Mouse (Mus musculus) urinary bladder, postnatal 10 days (tissue): Measurements from ENCODE around the gene 5730480H06Rik.

Experiments used
- DNase-seq: peaks from one replicate; pipeline ENCODE4 v3.0.0; 2022; ENCODE audit warnings: low spot score

5730480H06Rik gene

DNA sequence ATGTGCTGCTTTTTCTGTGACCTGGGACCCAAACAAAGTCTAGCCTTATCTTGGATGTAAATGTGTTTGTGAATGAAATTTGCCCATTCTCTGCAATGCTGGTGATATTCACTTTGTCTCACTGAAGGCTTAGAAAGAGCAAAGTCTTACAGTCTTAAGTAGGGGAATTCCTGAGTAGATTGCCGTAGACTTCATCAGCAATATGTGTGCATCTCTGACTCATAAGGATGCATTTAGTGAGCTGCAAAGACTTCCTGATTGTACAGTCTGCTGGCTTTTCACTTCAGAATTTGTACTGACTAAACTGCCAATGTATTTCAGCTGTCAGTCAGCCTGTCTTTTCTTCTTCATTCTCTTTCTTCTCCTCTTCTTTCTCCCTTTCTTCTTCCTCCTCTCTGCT lies 94.2 kb downstream of the 5730480H06Rik start:
- no peak for DNase-seq

DNA sequence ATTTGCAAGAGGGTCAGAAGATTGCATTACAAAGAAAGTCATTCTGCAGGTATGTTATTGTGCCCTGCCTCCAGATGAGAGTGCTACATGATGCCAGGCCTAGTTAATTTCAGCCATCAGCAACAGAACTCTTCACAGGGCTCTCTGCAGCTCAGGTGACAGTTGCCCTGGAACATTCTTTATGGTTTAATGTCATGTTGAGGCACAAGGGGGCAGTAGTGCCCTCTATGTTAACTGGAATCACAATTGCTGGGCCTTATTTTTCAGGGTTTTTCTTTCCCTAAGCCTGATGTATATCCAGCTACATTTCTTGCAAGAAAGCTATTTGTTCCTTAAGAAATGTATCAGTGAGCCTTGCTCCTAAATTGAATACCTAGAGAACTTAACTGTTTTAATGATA lies 102.7 kb downstream of the 5730480H06Rik start:
- DNase-seq: no peak

DNA sequence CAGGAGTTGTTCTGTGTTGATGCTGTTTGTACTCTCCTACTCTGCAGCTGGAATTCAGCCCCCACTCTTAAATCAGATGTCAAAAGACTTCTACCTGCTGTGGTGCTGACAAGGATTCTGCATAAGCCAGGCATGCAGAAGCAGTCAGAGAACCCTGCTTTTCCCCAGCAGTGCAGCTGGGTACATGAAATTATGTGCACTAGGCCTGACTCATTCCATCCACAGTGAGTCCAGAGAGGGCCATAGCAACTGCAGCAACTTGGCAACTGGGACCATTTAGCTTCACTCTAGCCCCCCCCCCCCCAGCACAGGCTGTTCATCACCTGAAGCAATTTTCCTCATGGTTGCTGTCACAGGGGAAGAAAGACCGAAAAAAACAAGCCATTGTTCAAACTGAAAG lies 121.1 kb downstream of the 5730480H06Rik start:
- DNase-seq: no peak

DNA sequence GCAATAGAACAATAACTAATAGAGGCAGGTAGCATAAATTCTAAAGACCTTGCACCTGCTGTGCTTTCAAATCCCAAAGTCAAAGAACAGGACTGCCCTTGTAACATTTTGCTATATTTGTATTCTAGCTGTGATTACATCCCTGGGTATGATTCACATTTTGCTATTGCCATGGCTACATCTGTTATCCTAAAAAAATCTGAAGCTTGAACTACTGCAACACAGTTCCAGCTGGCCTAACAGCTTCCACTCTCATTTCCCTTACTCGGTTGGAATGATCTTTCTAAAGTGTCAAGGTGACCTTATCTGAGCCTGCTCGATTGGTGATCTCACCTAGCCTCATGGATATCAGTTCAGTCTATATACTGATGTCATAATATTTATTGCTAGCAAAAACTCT lies 132.5 kb downstream of the 5730480H06Rik start:
- no peak for DNase-seq
